Mouse (Mus musculus): ENCODE results near the gene Col26a1.
"Not testable (repeated sequence)": the region's sequence is repeated elsewhere in the genome, so short reads cannot be mapped to it uniquely, and the experiment has no call there.

Col26a1 gene

GRCm38 (mm10) chr5:136760345-136760744 lies 122.7 kb downstream of the Col26a1 start:
- H3K27me3 ChIP-seq (ENCODE audit: insufficient read depth, low read length): peaks cover 10% of the 10 kb centered on the region; the same call in 1 of the 2 replicates
- TF ChIP-seq NANOG (IDR thresholded peaks at IDR 0.05; ENCODE audit: borderline replicate concordance, low read length) (no peak), CTCF (conservative IDR thresholded peaks at IDR 0.05; ENCODE audit: low read length) (no peak)
- no peak overlapping the region for H3K4me3 ChIP-seq (replicated peaks; ENCODE audit: low read length)
- 0 out of 2 replicates have a peak, but pooled peaks cover under 1% of the 10 kb centered on the region for H3K9me3 ChIP-seq (ENCODE audit: low read length)
- H3K36me3 ChIP-seq (ENCODE audit: insufficient read depth, low read length): no peaks in the 10 kb centered on the region
- H3K4me1 ChIP-seq (replicated peaks; ENCODE audit: low read depth, low read length): peaks cover 23% of the 10 kb centered on the region

GRCm38 (mm10) chr5:136759781-136760180 lies 123.2 kb downstream of the Col26a1 start:
- Histone ChIP-seq H3K4me1 (replicated peaks; ENCODE audit: low read depth, low read length) (peaks cover 20% of the 10 kb centered on the region), H3K4me3 (replicated peaks; ENCODE audit: low read length) (no peak overlapping the region), H3K9me3 (ENCODE audit: low read length) (peaks cover 6% of the 10 kb centered on the region), H3K27me3 (ENCODE audit: insufficient read depth, low read length) (peaks cover 10% of the 10 kb centered on the region; the same call in 1 of the 2 replicates), H3K36me3 (ENCODE audit: insufficient read depth, low read length) (no peaks in the 10 kb centered on the region)
- TF ChIP-seq CTCF (conservative IDR thresholded peaks at IDR 0.05; ENCODE audit: low read length): peak; percentile 100
- no peak for TF ChIP-seq NANOG (IDR thresholded peaks at IDR 0.05; ENCODE audit: borderline replicate concordance, low read length)

GRCm38 (mm10) chr5:136755696-136756095 lies 127.3 kb downstream of the Col26a1 start:
- Histone ChIP-seq H3K36me3 (ENCODE audit: insufficient read depth, low read length) (no peaks in the 10 kb centered on the region), H3K4me3 (replicated peaks; ENCODE audit: low read length) (no peak overlapping the region), H3K9me3 (ENCODE audit: low read length) (peaks cover 24% of the 10 kb centered on the region), H3K27me3 (ENCODE audit: insufficient read depth, low read length) (no peaks in the 10 kb centered on the region; the same call in 1 of the 2 replicates), H3K4me1 (replicated peaks; ENCODE audit: low read depth, low read length) (peaks cover 29% of the 10 kb centered on the region)
- no peak for TF ChIP-seq NANOG (IDR thresholded peaks at IDR 0.05; ENCODE audit: borderline replicate concordance, low read length)
- peak; percentile 87 for TF ChIP-seq CTCF (conservative IDR thresholded peaks at IDR 0.05; ENCODE audit: low read length)
- no peak for TF ChIP-seq POU5F1 (IDR thresholded peaks at IDR 0.05; ENCODE audit: borderline replicate concordance, low read length)

- H3K4me3 ChIP-seq (replicated peaks; ENCODE audit: low read length): no peak overlapping the region; the same call in 1 of the 2 replicates
- peaks cover 23% of the 10 kb centered on the region for H3K4me1 ChIP-seq (replicated peaks; ENCODE audit: low read depth, low read length)
- H3K36me3 ChIP-seq (ENCODE audit: insufficient read depth, low read length): no peaks in the 10 kb centered on the region
- TF ChIP-seq NANOG (IDR thresholded peaks at IDR 0.05; ENCODE audit: borderline replicate concordance, low read length) (no peak), CTCF (conservative IDR thresholded peaks at IDR 0.05; ENCODE audit: low read length) (no peak), POU5F1 (IDR thresholded peaks at IDR 0.05; ENCODE audit: borderline replicate concordance, low read length) (no peak)
- H3K9me3 ChIP-seq (ENCODE audit: low read length): peaks cover 39% of the 10 kb centered on the region
- no peaks in the 10 kb centered on the region for H3K27me3 ChIP-seq (ENCODE audit: insufficient read depth, low read length)
Observed at GRCm38 (mm10) chr5:136754053-136754591, 128.9 kb downstream of the Col26a1 start.

GRCm38 (mm10) chr5:136753176-136753575 lies 129.8 kb downstream of the Col26a1 start:
- peaks cover 49% of the 10 kb centered on the region for H3K9me3 ChIP-seq (ENCODE audit: low read length)
- H3K36me3 ChIP-seq (ENCODE audit: insufficient read depth, low read length): not testable (repeated sequence)
- H3K4me1 ChIP-seq (replicated peaks; ENCODE audit: low read depth, low read length): peaks cover 23% of the 10 kb centered on the region

GRCm38 (mm10) chr5:136752104-136752503 lies 130.9 kb downstream of the Col26a1 start:
- H3K9me3 ChIP-seq (ENCODE audit: low read length): peaks cover 60% of the 10 kb centered on the region
- TF ChIP-seq POU5F1 (IDR thresholded peaks at IDR 0.05; ENCODE audit: borderline replicate concordance, low read length) (no peak), NANOG (IDR thresholded peaks at IDR 0.05; ENCODE audit: borderline replicate concordance, low read length) (no peak), CTCF (conservative IDR thresholded peaks at IDR 0.05; ENCODE audit: low read length) (no peak)
- H3K27me3 ChIP-seq (ENCODE audit: insufficient read depth, low read length): no peaks in the 10 kb centered on the region
- no peaks in the 10 kb centered on the region for H3K36me3 ChIP-seq (ENCODE audit: insufficient read depth, low read length)
- H3K4me1 ChIP-seq (replicated peaks; ENCODE audit: low read depth, low read length): peaks cover 24% of the 10 kb centered on the region
- no peak overlapping the region for H3K4me3 ChIP-seq (replicated peaks; ENCODE audit: low read length)

More at GRCm38 (mm10) chr5:136753176-136753575, 129.8 kb downstream of the Col26a1 start:
- not testable (repeated sequence) for H3K27me3 ChIP-seq (ENCODE audit: insufficient read depth, low read length); H3K4me3 ChIP-seq (replicated peaks; ENCODE audit: low read length)

- Histone ChIP-seq H3K27me3 (ENCODE audit: insufficient read depth, low read length) (peaks cover 15% of the 10 kb centered on the region; the same call in 1 of the 2 replicates), H3K4me1 (replicated peaks; ENCODE audit: low read depth, low read length) (peaks cover 47% of the 10 kb centered on the region), H3K36me3 (ENCODE audit: insufficient read depth, low read length) (no peaks in the 10 kb centered on the region), H3K4me3 (replicated peaks; ENCODE audit: low read length) (peak overlapping the region; percentile 17; the same call in 1 of the 2 replicates), H3K9me3 (ENCODE audit: low read length) (peaks cover 44% of the 10 kb centered on the region)
- TF ChIP-seq CTCF (conservative IDR thresholded peaks at IDR 0.05; ENCODE audit: low read length): no peak
- TF ChIP-seq NANOG (IDR thresholded peaks at IDR 0.05; ENCODE audit: borderline replicate concordance, low read length): no peak
- no peak for TF ChIP-seq POU5F1 (IDR thresholded peaks at IDR 0.05; ENCODE audit: borderline replicate concordance, low read length)
Observed at GRCm38 (mm10) chr5:136746596-136746995, 136.4 kb downstream of the Col26a1 start.

- TF ChIP-seq CTCF (conservative IDR thresholded peaks at IDR 0.05; ENCODE audit: low read length): no peak
- TF ChIP-seq NANOG (IDR thresholded peaks at IDR 0.05; ENCODE audit: borderline replicate concordance, low read length): no peak
- no peak for TF ChIP-seq POU5F1 (IDR thresholded peaks at IDR 0.05; ENCODE audit: borderline replicate concordance, low read length)
- Histone ChIP-seq H3K4me3 (replicated peaks; ENCODE audit: low read length) (no peak overlapping the region), H3K4me1 (replicated peaks; ENCODE audit: low read depth, low read length) (peaks cover 34% of the 10 kb centered on the region), H3K27me3 (ENCODE audit: insufficient read depth, low read length) (peaks cover 36% of the 10 kb centered on the region), H3K9me3 (ENCODE audit: low read length) (no peaks in the 10 kb centered on the region), H3K36me3 (ENCODE audit: insufficient read depth, low read length) (no peaks in the 10 kb centered on the region)
Observed at GRCm38 (mm10) chr5:136738918-136739317, 144.1 kb downstream of the Col26a1 start.

GRCm38 (mm10) chr5:136726271-136726670 lies 156.7 kb downstream of the Col26a1 start:
- peaks cover 15% of the 10 kb centered on the region for H3K9me3 ChIP-seq (ENCODE audit: low read length)
- not testable (repeated sequence) for H3K27me3 ChIP-seq (ENCODE audit: insufficient read depth, low read length); H3K4me3 ChIP-seq (replicated peaks; ENCODE audit: low read length); H3K4me1 ChIP-seq (replicated peaks; ENCODE audit: low read depth, low read length); H3K36me3 ChIP-seq (ENCODE audit: insufficient read depth, low read length)

Measured in E14TG2a.4 (cell line).